Mouse (Mus musculus) midbrain, embryonic 16.5 days (tissue): Measurements from ENCODE around the gene Pkp2. TPM values are rescaled to one million over a fixed set of nuclear protein-coding genes. Genes with fewer than 3 reads are reported as not detected.
A peak's percentile ranks its signal among the peaks of the same experiment; 100 is the strongest.
"Not testable (repeated sequence)": the region's sequence is repeated elsewhere in the genome, so short reads cannot be mapped to it uniquely, and the experiment has no call there.

ENCODE experiments used
- ATAC-seq: fragments of 200-750 bp; cut with Nextera tagmentation; 2 replicates; pipeline ENCODE4 v1.8.0; 2017; ENCODE audit warnings: moderate TSS enrichment
- H3K27ac ChIP-seq: fragments of 300-500 bp; sonication (generic); 2 replicates; pipeline ENCODE4 v1.5.1; 2014; ENCODE audit warnings: mild to moderate bottlenecking, low read length, mixed read lengths
- H3K27me3 ChIP-seq: fragments of 300-500 bp; sonication (generic); 2 replicates; pipeline ENCODE4 v1.6.1; 2014; ENCODE audit warnings: low read depth, low read length, mixed read lengths; ENCODE audit not compliant: control insufficient read depth, insufficient read depth
- H3K36me3 ChIP-seq: fragments of 300-500 bp; sonication (generic); 2 replicates; pipeline ENCODE4 v1.6.1; 2014; ENCODE audit warnings: mild to moderate bottlenecking, low read length, moderate library complexity, mixed read lengths; ENCODE audit not compliant: control insufficient read depth, insufficient read depth
- H3K4me1 ChIP-seq: fragments of 300-500 bp; sonication (generic); 2 replicates; pipeline ENCODE4 v1.6.1; 2014; ENCODE audit warnings: mild to moderate bottlenecking, low read length, mixed read lengths; ENCODE audit not compliant: control insufficient read depth, insufficient read depth
- H3K4me2 ChIP-seq: fragments of 300-500 bp; sonication (generic); 2 replicates; pipeline ENCODE4 v1.6.1; 2014; ENCODE audit warnings: mild to moderate bottlenecking, low read length, mixed read lengths
- H3K4me3 ChIP-seq: fragments of 300-500 bp; sonication (generic); 2 replicates; pipeline ENCODE4 v1.5.1; 2014; ENCODE audit warnings: low read depth, mild to moderate bottlenecking, low read length, moderate library complexity, mixed read lengths
- H3K9ac ChIP-seq: fragments of 300-500 bp; sonication (generic); 2 replicates; pipeline ENCODE4 v1.6.1; 2014; ENCODE audit warnings: low read depth, low read length, mixed read lengths
- H3K9me3 ChIP-seq: fragments of 300-500 bp; sonication (generic); replicated peaks from 2 replicates; pipeline ENCODE4 v1.6.1; 2014; ENCODE audit warnings: mild to moderate bottlenecking, low read length, mixed read lengths; ENCODE audit not compliant: control insufficient read depth, poor library complexity, severe bottlenecking
- WGBS: fragments of 180-500 bp; shearing (Covaris S2); extraction: QIAGEN DNeasy Blood & Tissue Kit; methylation state at CpG from one replicate; pipeline ENCODE4 v1.1.7; 2014; 5-methylcytosine and 5-hydroxymethylcytosine counted together
- polyA plus RNA-seq: library from polyadenylated mRNA; unstranded; fragments of >200 nt; fragmentation: Nextera tagmentation; extraction: Ambion mirVana; gene quantifications from 2 replicates; pipeline ENCODE4 v1.2.1, GENCODE M21; 2015

Pkp2 gene
- 0.85 and 1.3 TPM in 2 replicates for polyA plus RNA-seq

DNA sequence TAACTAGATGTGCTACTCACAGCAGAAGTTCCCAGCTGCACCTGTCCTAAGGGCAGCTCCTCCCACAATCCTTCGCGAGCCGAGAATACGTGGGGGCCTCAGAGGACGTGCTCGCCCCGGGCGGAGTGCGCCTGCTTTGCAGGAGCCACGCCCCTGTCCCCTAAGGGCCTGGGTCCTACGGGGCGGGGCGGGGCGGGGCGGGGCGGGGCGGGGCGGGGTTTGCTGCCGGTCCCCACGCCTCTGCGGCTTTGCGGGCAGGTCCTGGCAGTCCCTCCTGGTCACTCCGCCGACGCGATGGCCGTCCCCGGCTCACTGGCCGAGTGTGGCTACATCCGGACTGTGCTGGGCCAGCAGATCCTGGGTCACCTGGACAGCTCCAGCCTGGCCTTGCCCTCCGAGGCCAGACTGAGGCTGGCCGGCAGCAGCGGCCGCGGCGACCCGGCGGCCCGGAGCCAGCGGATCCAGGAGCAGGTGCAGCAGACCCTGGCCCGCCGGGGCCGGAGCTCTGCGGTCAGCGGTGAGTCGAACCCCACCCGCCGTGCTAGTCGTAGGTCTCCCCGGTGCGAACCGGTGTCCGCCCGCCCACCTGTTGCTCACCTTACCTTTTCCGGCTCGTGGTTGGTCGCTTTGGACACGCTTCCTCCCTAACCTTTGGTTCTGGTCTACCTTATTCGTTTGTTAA is at the start of gene Pkp2:
Gene Pkp2 (plus strand): TSS at position 240 of the 682 bp plus-strand sequence.
- Histone ChIP-seq H3K9me3 (no peaks in the 10 kb centered on the region), H3K4me2 (peak within 1 kb of the TSS; percentile 100), H3K36me3 (no peaks in the 10 kb centered on the region), H3K4me3 (peak within 1 kb of the TSS; percentile 75), H3K4me1 (peaks cover 6% of the 10 kb centered on the region), H3K27ac (no peak within 1 kb of the TSS), H3K9ac (peak within 1 kb of the TSS; percentile 75), H3K27me3 (peaks cover 22% of the 10 kb centered on the region)
- WGBS = under 1% methylated on average over 46 of the region's 59 CpGs
- peak; percentile 93 for ATAC-seq

DNA sequence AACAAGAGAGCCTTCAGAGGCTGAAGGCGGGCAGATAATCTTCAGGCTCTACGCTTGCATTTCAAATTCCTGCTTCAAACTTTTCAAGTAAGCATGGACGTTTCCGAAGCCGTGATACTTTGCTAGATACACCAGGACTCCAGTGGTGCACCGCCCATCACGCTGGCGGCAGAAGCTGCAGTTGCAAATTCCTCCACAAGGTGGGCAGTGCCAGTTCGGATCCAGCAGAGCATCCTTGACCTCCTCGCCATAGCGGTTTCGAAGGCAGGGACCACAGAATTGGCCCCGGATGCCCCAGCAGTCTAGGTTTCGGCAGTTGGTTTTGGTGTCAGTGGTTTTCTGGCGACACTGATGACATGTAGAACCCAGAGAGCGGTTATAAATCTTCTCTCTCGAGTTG is 15.7 kb upstream of the Pkp2 start:
- no peak for ATAC-seq
- no peaks in the 10 kb centered on the region for H3K9me3 ChIP-seq
- H3K9ac ChIP-seq = no peak overlapping the region
- H3K4me1 ChIP-seq = no peaks in the 10 kb centered on the region
- no peaks in the 10 kb centered on the region for H3K27me3 ChIP-seq
- H3K4me3 ChIP-seq = no peak overlapping the region
- no peaks in the 10 kb centered on the region for H3K36me3 ChIP-seq
- H3K4me2 ChIP-seq = no peak overlapping the region
- 68% methylated on average over 17 of the region's 17 CpGs for WGBS
- H3K27ac ChIP-seq = no peak overlapping the region

DNA sequence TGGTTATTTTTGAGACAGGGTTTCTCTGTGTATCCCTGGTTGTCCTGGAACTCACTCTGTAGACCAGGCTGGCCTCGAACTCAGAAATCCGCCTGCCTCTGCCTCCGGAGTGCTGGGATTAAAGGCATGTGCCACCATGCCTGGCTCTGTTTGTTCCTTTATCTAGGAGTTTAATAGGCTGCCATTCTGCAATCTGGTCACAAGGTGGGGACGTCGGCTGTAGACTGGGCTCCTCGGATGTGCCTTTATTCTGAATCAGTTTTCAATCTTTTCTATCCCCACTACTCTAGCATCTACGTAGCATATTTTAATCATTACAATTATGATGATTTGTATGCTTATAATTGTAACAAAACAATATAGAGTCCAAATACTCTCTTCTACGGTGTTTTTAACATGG is 11.1 kb upstream of the Pkp2 start:
- 45% methylated on average over 8 of the region's 8 CpGs for WGBS
- not testable (repeated sequence) for H3K4me2 ChIP-seq

DNA sequence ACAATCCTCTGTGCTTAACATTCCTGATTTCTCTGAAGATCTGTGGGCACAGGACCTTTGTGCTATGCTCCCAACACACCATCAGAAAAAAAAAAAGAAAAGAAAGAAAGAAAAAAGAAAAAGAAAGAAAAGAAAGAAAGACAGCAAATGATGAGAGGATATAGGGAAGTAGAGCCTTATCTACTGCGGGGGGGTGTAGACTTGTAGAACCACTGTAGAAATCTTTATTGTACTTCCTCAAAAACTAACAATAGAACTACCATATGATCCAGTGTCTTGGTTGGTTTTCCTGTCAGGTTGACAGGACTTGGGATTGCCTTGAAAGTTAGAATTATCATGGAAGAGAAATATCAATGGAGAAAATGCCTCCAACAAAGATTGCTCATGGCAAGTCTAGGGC is 8.5 kb upstream of the Pkp2 start:
- ATAC-seq = no peak
- no peaks in the 10 kb centered on the region for H3K4me1 ChIP-seq
- no peaks in the 10 kb centered on the region for H3K9me3 ChIP-seq
- no peaks in the 10 kb centered on the region for H3K36me3 ChIP-seq
- no peak overlapping the region for H3K4me3 ChIP-seq
- WGBS = 90% methylated on average over 1 of the region's 1 CpGs
- no peaks in the 10 kb centered on the region for H3K27me3 ChIP-seq
- no peak overlapping the region for H3K9ac ChIP-seq
- no peak overlapping the region for H3K4me2 ChIP-seq
- H3K27ac ChIP-seq = no peak overlapping the region

More for the DNA sequence above, 11.1 kb upstream of the Pkp2 start:
- not testable (repeated sequence) for H3K27me3 ChIP-seq, H3K9me3 ChIP-seq, H3K4me3 ChIP-seq, H3K36me3 ChIP-seq, H3K4me1 ChIP-seq, H3K9ac ChIP-seq, H3K27ac ChIP-seq
- ATAC-seq = peak; percentile 62; the same call in 1 of the 2 replicates

DNA sequence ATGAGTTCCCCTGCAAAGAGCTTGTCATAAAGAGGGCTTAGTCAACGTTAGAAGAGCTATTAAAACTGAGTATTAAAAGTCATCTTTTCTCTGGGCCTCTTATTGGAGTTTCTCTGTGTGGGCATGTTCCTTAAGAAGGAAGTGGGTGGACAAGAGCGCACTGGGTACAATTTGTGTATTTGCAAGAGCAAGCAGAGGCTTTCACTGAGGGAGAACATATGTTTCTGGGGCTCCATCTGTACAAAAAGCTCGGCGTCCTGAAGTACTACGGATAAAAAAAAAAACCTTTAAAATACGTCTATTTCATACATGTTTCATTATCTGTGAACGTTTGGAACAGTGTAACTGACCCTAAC is 417 bp upstream of the Pkp2 start:
- H3K27ac ChIP-seq = no peak overlapping the region
- H3K27me3 ChIP-seq = peaks cover 22% of the 10 kb centered on the region
- WGBS = 15% methylated on average over 7 of the region's 7 CpGs
- H3K4me2 ChIP-seq = peak overlapping the region; percentile 100
- no peaks in the 10 kb centered on the region for H3K36me3 ChIP-seq
- ATAC-seq = no peak
- H3K4me1 ChIP-seq = peaks cover 6% of the 10 kb centered on the region
- H3K9ac ChIP-seq = peak overlapping the region; percentile 75
- peak overlapping the region; percentile 75 for H3K4me3 ChIP-seq
- no peaks in the 10 kb centered on the region for H3K9me3 ChIP-seq

DNA sequence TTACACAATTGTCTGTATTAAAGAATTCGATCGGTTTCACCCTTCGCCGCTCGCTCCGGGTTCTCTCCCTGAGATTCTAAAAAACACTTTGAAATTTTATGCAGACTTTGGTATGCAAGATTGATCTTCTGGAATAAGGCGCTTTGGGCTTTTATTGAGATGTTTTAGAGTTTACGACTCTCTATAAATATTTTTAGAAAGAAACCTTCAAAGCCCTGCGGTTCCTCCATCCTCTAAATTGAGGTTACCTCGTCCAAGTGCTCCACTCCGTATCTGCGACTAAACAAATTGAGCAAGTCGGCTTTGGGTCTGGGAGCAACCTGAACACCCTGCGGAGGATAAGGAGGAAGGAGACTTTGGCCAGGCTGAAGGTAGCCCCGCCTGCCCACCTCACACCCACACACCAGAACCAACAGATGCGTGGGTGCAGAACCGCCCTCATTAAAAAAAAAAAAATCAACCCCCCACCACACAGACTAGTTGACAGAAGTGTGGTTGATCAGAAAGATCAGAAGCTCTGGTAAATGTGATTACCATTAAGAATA is 715 bp downstream of the Pkp2 start:
- H3K4me2 ChIP-seq = peak overlapping the region; percentile 100
- peaks cover 6% of the 10 kb centered on the region for H3K4me1 ChIP-seq
- ATAC-seq = no peak
- no peak overlapping the region for H3K27ac ChIP-seq
- H3K9ac ChIP-seq = peak overlapping the region; percentile 75
- H3K27me3 ChIP-seq = peaks cover 22% of the 10 kb centered on the region
- H3K9me3 ChIP-seq = no peaks in the 10 kb centered on the region
- H3K4me3 ChIP-seq = peak overlapping the region; percentile 75
- 2% methylated on average over 17 of the region's 17 CpGs for WGBS
- no peaks in the 10 kb centered on the region for H3K36me3 ChIP-seq

DNA sequence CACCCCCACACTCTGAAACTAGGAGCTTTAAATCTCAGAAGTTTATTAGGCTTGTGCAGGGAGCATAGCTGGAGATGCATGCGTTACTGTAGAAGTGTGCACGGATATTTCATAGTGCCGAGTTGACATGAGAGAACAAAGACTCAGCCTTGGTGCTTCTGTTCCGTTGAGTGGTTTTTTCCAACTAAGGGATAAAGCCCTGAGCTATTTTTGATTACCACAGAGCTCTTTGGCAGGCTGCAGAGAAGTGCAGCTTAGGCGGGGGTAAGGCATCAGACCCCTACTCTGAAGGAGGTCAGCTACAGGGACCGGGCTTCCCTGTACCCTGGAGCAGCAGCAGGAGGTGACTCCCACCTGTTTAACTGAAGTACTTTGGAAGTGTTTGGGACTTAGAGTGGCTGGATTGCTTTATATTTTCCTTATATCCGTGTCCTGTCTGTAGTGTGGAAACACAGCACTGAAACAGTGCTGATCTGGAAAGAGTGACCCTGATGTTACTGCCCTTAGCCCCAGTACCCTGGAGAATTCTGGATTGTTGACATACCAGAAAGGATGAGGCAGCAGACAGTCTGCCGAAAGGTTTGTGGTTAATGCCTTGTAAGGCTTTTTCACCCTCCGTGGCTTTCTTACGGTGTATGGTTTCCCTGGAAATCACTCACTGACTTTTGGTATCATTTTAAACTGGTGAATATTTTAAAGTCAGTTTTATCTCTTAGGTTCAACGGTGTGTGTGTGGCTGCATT is 2.7 kb downstream of the Pkp2 start:
- Histone ChIP-seq H3K27ac (no peak overlapping the region), H3K9ac (no peak overlapping the region), H3K4me1 (peaks cover 6% of the 10 kb centered on the region), H3K4me3 (no peak overlapping the region), H3K9me3 (no peaks in the 10 kb centered on the region), H3K27me3 (peaks cover 22% of the 10 kb centered on the region), H3K36me3 (no peaks in the 10 kb centered on the region), H3K4me2 (0 out of 2 replicates have a peak overlapping the region, but pooled peaks have one; percentile 3)
- ATAC-seq = no peak
- 22% methylated on average over 11 of the region's 11 CpGs for WGBS

DNA sequence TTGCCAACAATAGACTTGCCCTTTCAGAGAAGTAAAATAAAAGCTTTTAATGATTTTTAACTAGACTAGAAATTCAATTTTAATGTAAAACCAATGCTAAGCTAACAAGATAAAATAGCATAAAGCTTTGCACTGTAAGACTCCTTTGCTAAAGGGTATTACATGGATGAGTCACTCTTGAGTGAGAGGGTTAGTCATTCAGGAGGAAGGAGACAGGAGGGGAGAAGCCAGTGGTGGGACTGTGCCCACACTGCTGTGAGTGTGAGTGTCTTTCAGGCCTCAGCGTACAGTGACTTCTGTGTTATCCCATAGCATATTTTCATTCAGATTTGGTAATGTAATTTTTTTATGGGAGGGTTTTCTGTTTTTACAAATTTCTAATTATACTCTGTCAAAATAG is 3.8 kb downstream of the Pkp2 start:
- Histone ChIP-seq H3K36me3 (no peaks in the 10 kb centered on the region), H3K4me2 (no peak overlapping the region), H3K9me3 (no peaks in the 10 kb centered on the region), H3K4me3 (no peak overlapping the region), H3K27me3 (peaks cover 20% of the 10 kb centered on the region), H3K27ac (no peak overlapping the region), H3K4me1 (peaks cover 6% of the 10 kb centered on the region), H3K9ac (no peak overlapping the region)
- no peak for ATAC-seq
- WGBS = 90% methylated on average over 1 of the region's 1 CpGs

DNA sequence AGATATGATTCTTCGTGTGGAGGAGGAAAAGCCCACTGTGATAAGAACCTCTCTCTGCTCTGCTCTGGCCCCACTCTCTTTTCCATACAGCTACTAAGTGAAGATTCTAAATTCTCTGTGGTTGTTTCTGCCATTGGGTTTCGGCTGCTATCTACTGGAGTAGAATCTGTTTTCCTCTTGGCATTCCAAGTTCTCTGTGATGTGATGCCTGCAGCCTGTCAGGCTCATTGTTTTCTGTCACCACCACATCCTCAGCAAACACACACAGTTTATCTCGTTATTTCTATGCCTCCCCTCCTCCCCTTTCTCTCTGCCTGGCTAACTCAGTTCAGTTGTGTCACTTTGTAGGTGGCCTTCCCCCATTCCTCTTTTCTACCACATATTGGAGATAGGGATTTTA is 6.7 kb downstream of the Pkp2 start:
- Histone ChIP-seq H3K4me3 (no peak overlapping the region), H3K27ac (no peak overlapping the region), H3K4me2 (no peak overlapping the region), H3K4me1 (no peaks in the 10 kb centered on the region; the same call in 1 of the 2 replicates), H3K27me3 (peaks cover 8% of the 10 kb centered on the region), H3K9ac (no peak overlapping the region), H3K9me3 (no peaks in the 10 kb centered on the region), H3K36me3 (no peaks in the 10 kb centered on the region)
- no peak for ATAC-seq
- 51% methylated on average over 3 of the region's 3 CpGs for WGBS
